Mouse (Mus musculus) MEL (cell line): ENCODE results near the gene Mex3a.

Source experiments
- CHD1 ChIP-seq: IDR thresholded peaks from 2 replicates; pipeline ENCODE4 v1.6.1; 2012; ENCODE audit warnings: low read depth, mild to moderate bottlenecking, inconsistent platforms, low read length, improper control_type of control experiment
- CTCF ChIP-seq, 3 experiments: IDR thresholded peaks in 2 of 3; conservative IDR thresholded peaks in 1 of 3; 2 replicates each; pipeline ENCODE4 v1.5.1; 2011 to 2012; ENCODE audit warnings: low read length in 3 of 3, low read depth in 2 of 3, mild to moderate bottlenecking in 2 of 3, improper control_type of control experiment in 1 of 3, inconsistent platforms in 1 of 3, mixed read lengths in 1 of 3, moderate library complexity in 1 of 3; ENCODE audit not compliant: control insufficient read depth in 1 of 3, insufficient read depth in 1 of 3, poor library complexity in 1 of 3, severe bottlenecking in 1 of 3
- ELF1 ChIP-seq: IDR thresholded peaks from 2 replicates; pipeline ENCODE4 v1.6.1; 2014; ENCODE audit warnings: low read depth, mild to moderate bottlenecking, inconsistent platforms, low read length, improper control_type of control experiment, moderate library complexity
- ETS1 ChIP-seq: IDR thresholded peaks from 2 replicates; pipeline ENCODE4 v1.6.1; 2012; ENCODE audit warnings: low read depth, mild to moderate bottlenecking, inconsistent platforms, low read length, improper control_type of control experiment, moderate library complexity
- GATA1 ChIP-seq: IDR thresholded peaks from 2 replicates; pipeline ENCODE4 v1.6.1; 2011; ENCODE audit warnings: low read depth, low read length, improper control_type of control experiment
- MAX ChIP-seq: IDR thresholded peaks from 2 replicates; pipeline ENCODE4 v1.6.1; 2011; ENCODE audit warnings: low read length, improper control_type of control experiment
- NELFE ChIP-seq: IDR thresholded peaks from 2 replicates; pipeline ENCODE4 v1.6.1; 2011; ENCODE audit warnings: low read depth, low read length, improper control_type of control experiment
- TAL1 ChIP-seq: IDR thresholded peaks from 2 replicates; pipeline ENCODE4 v1.6.1; 2012; ENCODE audit warnings: mild to moderate bottlenecking, inconsistent platforms, low read length, moderate library complexity, mixed read lengths
- TCF12 ChIP-seq: IDR thresholded peaks from 2 replicates; pipeline ENCODE4 v1.6.1; 2014; ENCODE audit warnings: low read depth, mild to moderate bottlenecking, inconsistent platforms, low read length, improper control_type of control experiment, moderate library complexity
- USF1 ChIP-seq: IDR thresholded peaks from 2 replicates; pipeline ENCODE4 v1.6.1; 2014; ENCODE audit warnings: low read depth, mild to moderate bottlenecking, inconsistent platforms, low read length, improper control_type of control experiment, moderate library complexity

DNA sequence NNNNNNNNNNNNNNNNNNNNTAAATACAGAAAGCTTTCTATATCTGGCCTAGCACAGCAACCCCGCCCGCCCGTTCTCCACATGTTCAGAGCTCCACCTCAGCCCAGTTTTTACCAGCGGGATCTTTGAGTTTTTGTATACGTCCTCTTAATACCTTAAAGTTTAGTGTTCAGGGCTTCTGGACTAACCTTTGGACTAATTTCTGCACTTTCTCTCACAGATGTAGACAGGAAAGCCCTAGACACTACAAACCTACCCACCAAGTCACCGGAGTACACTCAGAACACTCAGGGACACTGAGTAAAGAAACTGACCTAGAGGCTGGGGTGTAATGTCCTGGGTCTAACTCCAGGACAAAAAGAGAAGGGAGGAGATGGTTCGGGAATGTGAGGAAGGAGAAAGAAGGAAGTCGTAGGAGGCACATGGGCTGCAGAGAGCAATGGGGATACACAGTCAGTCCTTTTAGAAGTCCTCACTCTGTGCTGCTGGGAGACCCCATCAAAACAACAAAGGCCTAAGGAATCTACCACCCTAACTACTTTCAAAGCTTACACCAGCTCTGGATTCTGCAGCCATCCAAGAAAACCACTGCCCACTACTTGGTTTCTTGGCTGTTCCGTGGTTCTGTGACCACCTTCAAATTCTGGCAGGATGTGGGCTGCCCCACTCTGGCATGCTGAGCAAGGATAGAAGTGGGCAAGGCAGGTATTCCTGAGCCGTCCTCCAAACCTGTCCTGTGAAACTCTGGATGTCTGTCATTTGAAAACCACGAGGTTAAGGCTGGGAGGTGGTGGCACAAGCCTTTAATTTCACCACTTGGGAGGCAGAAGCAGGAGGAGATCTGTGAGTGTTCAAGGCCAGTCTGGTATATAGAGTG, 38.3 kb upstream of the Mex3a start:
- TF ChIP-seq CHD1 (no peak), ELF1 (no peak), NELFE (no peak), USF1 (no peak), ETS1 (no peak), TAL1 (no peak), TCF12 (0 out of 2 replicates have a peak, but pooled peaks have one; percentile 3), GATA1 (no peak), MAX (no peak; the same call in 1 of the 2 replicates), CTCF (IDR thresholded peaks at IDR 0.05 in 2 of 3, conservative IDR thresholded peaks at IDR 0.05 in 1 of 3; ENCODE audit: control insufficient read depth in 1 of 3, insufficient read depth in 1 of 3, low read depth in 2 of 3, low read length in 3 of 3, poor library complexity in 1 of 3, severe bottlenecking in 1 of 3) (no peak)
